ENCODE assay signal across 10 mouse cellular contexts in genomic region chr9:50709108-50709507, GRCm38 (mm10). TPM values are rescaled to one million over a fixed set of nuclear protein-coding genes. Genes with fewer than 3 reads are reported as not detected.
DNase-seq lines count a peak whose midpoint lies in the region; ATAC-seq lines count a peak whose summit lies in the region.
"Had no signal": no experiment of that assay in that cellular context is flagged by ENCODE, and none has a peak within 500 bp of the region (broad histone marks: within the 10 kb centered on the region; RNA-seq: fewer than 3 reads in every experiment).

No protein-coding gene starts in this region.

- ATAC-seq in liver, embryonic 11.5 days (replicated peaks; ENCODE audit: low FRiP score), result no peak

- 26% methylated on average over 2 of the region's 2 CpGs for WGBS in liver, embryonic 11.5 days

- no peak overlapping the region for H3K4me2 ChIP-seq in liver, embryonic 11.5 days
- H3K4me2 ChIP-seq: heart, embryonic 13.5 days; lung, embryonic 15.5 days had no signal

- no peaks in the 10 kb centered on the region for H3K9me3 ChIP-seq in liver, embryonic 11.5 days (ENCODE audit: control insufficient read depth, low read length)
- H3K9me3 ChIP-seq: heart, embryonic 13.5 days; lung, embryonic 15.5 days had no signal

- H3K4me1 ChIP-seq in liver, embryonic 11.5 days (replicated peaks; ENCODE audit: control insufficient read depth, insufficient read depth, low read length), result no peaks in the 10 kb centered on the region
- H3K4me1 ChIP-seq: lung, embryonic 15.5 days had no signal

- no peaks in the 10 kb centered on the region for H3K27me3 ChIP-seq in liver, embryonic 11.5 days (replicated peaks; ENCODE audit: control insufficient read depth, insufficient read depth, low read length)
- H3K27me3 ChIP-seq: heart, embryonic 13.5 days; lung, embryonic 15.5 days had no signal

- no peaks in the 10 kb centered on the region for H3K36me3 ChIP-seq in liver, embryonic 11.5 days (ENCODE audit: control insufficient read depth, insufficient read depth, low read length)
- H3K36me3 ChIP-seq: lung, embryonic 15.5 days had no signal

- H3K9ac ChIP-seq in liver, embryonic 11.5 days (ENCODE audit: low read depth, low read length), result no peak overlapping the region
- H3K9ac ChIP-seq: heart, embryonic 13.5 days; lung, embryonic 15.5 days had no signal

- no peak overlapping the region for H3K4me3 ChIP-seq in liver, embryonic 11.5 days (ENCODE audit: low read depth, low read length)
- H3K4me3 ChIP-seq: heart, embryonic 13.5 days; lung, embryonic 15.5 days had no signal

- H3K27ac ChIP-seq in liver, embryonic 11.5 days (ENCODE audit: low read depth, low read length), result no peak overlapping the region
- H3K27ac ChIP-seq: heart, embryonic 13.5 days; lung, embryonic 15.5 days had no signal

- DNase-seq in embryo, embryonic 10 days (ENCODE audit: low spot score), result peak; percentile 59
- no peak for DNase-seq in embryo, embryonic 9.5 days (ENCODE audit: extremely low spot score)
- DNase-seq in liver (peak; percentile 25), R1 (ENCODE audit: low read depth, low spot score) (peak; percentile 40)
- DNase-seq in liver, embryonic 11.5 days (ENCODE audit: low spot score), result no peak
- peak; percentile 65 for DNase-seq in lung, postnatal 10 days
- no peak for DNase-seq in spleen, adult 12 weeks (ENCODE audit: low spot score)
- DNase-seq in urinary bladder, postnatal 36 days (ENCODE audit: low spot score in 2 of 2), result no peak

RNA-seq across cellular contexts. Expression of gene Dixdc1, which starts 30.2 kb away (rescaled TPM):
- 2.3 and 3.5 TPM in 2 replicates for polyA plus RNA-seq in liver, embryonic 11.5 days (2014; fragmentation: Nextera tagmentation; extraction: Ambion mirVana)

RNA-seq across cellular contexts. Expression of gene 2310030G06Rik, which starts 37.2 kb away (rescaled TPM):
- 2.6 and 4.5 TPM in 2 replicates for polyA plus RNA-seq in liver, embryonic 11.5 days (2014; fragmentation: Nextera tagmentation; extraction: Ambion mirVana)

RNA-seq across cellular contexts. Expression of gene Cryab, which starts 42.0 kb away (rescaled TPM):
- 8.0 and 13.7 TPM in 2 replicates for polyA plus RNA-seq in liver, embryonic 11.5 days (2014; fragmentation: Nextera tagmentation; extraction: Ambion mirVana)

RNA-seq across cellular contexts. Expression of gene Hspb2, which starts 43.0 kb away (rescaled TPM):
- polyA plus RNA-seq in liver, embryonic 11.5 days (2014; fragmentation: Nextera tagmentation; extraction: Ambion mirVana), result 1.3 and 2.3 TPM in 2 replicates

RNA-seq across cellular contexts. Expression of gene Dlat, which starts 49.5 kb away (rescaled TPM):
- polyA plus RNA-seq in liver, embryonic 11.5 days (2014; fragmentation: Nextera tagmentation; extraction: Ambion mirVana), result 77.3 and 83.7 TPM in 2 replicates

Comparison
In these comparisons a context has a peak if more than half of its experiments do, and no peak if none do; other contexts are left out.
1. DNase-seq: peak in embryo, embryonic 10 days (single experiment), liver (single experiment), R1 (single experiment) and lung, postnatal 10 days (single experiment); none in embryo, embryonic 9.5 days (single experiment), liver, embryonic 11.5 days (single experiment), spleen, adult 12 weeks (single experiment) and urinary bladder, postnatal 36 days (0 of 2).